Mouse (Mus musculus) bone marrow, adult 2 months (tissue): ENCODE data around the gene Btg4. TPM values are rescaled to one million over a fixed set of nuclear protein-coding genes. Genes with fewer than 3 reads are reported as not detected.

ENCODE experiments used
- H3K27ac ChIP-seq: fragments of 200-500 bp; 2 replicates; pipeline ENCODE4 v1.5.1; 2012; ENCODE audit warnings: low read depth, mild to moderate bottlenecking, control low read depth, inconsistent platforms, low read length; ENCODE audit not compliant: control insufficient read depth, poor library complexity, insufficient read depth
- H3K4me1 ChIP-seq: fragments of 200-500 bp; 2 replicates; pipeline ENCODE4 v1.6.1; 2011; ENCODE audit warnings: low read length; ENCODE audit not compliant: control insufficient read depth, insufficient read depth
- H3K4me3 ChIP-seq: fragments of 200-500 bp; replicated peaks from 2 replicates; pipeline ENCODE3; 2011; ENCODE audit warnings: mild to moderate bottlenecking, low read depth, low read length, control low read depth; ENCODE audit not compliant: control insufficient read depth
- CTCF ChIP-seq: fragments of 200-500 bp; IDR thresholded peaks from 2 replicates; pipeline ENCODE4 v1.5.1; 2011; ENCODE audit warnings: low read length, control low read depth; ENCODE audit not compliant: control insufficient read depth, insufficient read depth
- POLR2A ChIP-seq: fragments of 200-500 bp; IDR thresholded peaks from 2 replicates; pipeline ENCODE4 v1.6.1; 2011; ENCODE audit warnings: low read depth, mild to moderate bottlenecking, control low read depth, low read length, borderline replicate concordance; ENCODE audit not compliant: control insufficient read depth
- WGBS: fragments of 180-500 bp; shearing (Covaris S2); methylation state at CpG from one replicate; pipeline ENCODE4 v1.1.7; 2018; 5-methylcytosine and 5-hydroxymethylcytosine counted together
- polyA plus RNA-seq: library from polyadenylated mRNA; stranded (reverse); fragments of >200 nt; gene quantifications from 2 replicates; pipeline ENCODE4 v1.2.4, GENCODE M21; 2011; ENCODE audit warnings: low replicate concordance; ENCODE audit not compliant: missing spikeins, insufficient read depth, insufficient read length

Gene Btg4
- polyA plus RNA-seq, 1 experiment, result not detected

GRCm38 (mm10) chr9:51031603-51032002, 29.1 kb upstream of the Btg4 start:
- Histone ChIP-seq H3K4me3 (no peak overlapping the region), H3K4me1 (peaks cover 1% of the 10 kb centered on the region), H3K27ac (no peak overlapping the region)
- 73% methylated on average over 6 of the region's 6 CpGs for WGBS
- no peak for TF ChIP-seq POLR2A

GRCm38 (mm10) chr9:51032291-51032690, 28.4 kb upstream of the Btg4 start:
- Histone ChIP-seq H3K4me3 (no peak overlapping the region), H3K27ac (no peak overlapping the region), H3K4me1 (peaks cover 1% of the 10 kb centered on the region)
- TF ChIP-seq CTCF (no peak), POLR2A (no peak)
- 33% methylated on average over 8 of the region's 8 CpGs for WGBS

DNA sequence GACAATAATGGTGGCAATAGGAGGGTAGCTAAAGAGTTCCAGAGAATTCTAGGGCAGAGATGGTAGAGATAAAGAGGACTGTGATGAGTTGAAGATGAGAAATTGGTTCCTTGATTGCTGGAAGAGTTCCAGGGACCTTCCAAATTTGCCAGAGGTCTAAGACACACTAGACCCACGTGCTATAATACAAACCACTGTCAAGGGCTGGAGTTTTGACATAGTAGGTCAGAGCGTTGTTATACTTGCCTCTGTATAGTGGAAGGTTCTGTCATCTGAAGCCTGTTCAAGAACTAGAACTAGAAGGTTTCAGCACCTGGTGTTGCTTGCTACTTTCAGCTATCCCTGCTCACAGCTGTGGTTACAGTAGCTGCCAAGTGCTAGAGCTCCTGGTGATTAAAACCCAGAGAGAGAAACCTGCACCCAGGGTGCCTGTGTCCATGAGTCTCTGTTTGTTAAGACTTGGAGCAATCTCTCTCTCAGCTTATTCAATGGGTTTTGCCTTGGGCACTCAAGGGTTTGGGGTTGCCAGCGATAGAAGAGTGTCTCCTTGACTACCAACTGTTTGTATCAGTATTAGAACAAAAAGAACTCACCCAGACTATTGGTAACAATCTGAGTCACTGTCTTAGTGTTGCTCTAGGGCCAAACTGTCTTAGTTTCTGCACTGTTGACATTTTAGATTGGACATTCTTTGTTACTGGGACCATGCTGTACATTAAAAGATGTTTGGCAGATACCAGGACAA, 27.7 kb upstream of the Btg4 start:
- no peak overlapping the region for H3K27ac ChIP-seq
- no peak for TF ChIP-seq CTCF
- H3K4me3 ChIP-seq, result no peak overlapping the region
- peaks cover 1% of the 10 kb centered on the region for H3K4me1 ChIP-seq
- 69% methylated on average over 3 of the region's 3 CpGs for WGBS

DNA sequence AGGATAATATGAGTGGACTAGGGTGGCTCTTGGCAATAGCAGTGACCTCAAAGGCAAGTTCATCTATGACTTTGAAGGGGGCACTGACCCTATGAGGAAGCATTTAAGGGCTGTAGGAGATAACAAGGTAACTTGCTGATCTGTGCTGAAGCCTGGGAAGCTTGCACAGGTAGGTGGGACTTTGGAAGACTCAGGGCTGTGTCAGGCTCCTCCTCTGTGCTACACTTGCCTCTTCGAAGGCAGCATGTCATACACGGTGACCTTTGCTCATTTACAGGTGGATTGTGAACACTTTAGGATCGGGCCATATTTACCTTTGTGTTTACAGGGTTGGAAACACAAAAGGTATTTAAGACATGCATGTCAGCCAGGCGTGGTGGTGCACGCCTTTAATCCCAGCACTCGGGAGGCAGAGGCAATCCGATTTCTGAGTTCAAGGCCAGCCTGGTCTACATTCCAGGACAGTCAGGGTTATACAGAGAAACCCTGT, 19.2 kb upstream of the Btg4 start:
- Histone ChIP-seq H3K4me1 (no peaks in the 10 kb centered on the region), H3K4me3 (no peak overlapping the region), H3K27ac (no peak overlapping the region)
- TF ChIP-seq CTCF, result no peak
- TF ChIP-seq POLR2A, result no peak
- 85% methylated on average over 7 of the region's 7 CpGs for WGBS

- Histone ChIP-seq H3K27ac (no peak overlapping the region), H3K4me1 (no peaks in the 10 kb centered on the region), H3K4me3 (no peak overlapping the region)
- TF ChIP-seq CTCF, result no peak
- no peak for TF ChIP-seq POLR2A
- WGBS, result 74% methylated on average over 6 of the region's 6 CpGs
Observed at GRCm38 (mm10) chr9:51042136-51042535, 18.6 kb upstream of the Btg4 start.

DNA sequence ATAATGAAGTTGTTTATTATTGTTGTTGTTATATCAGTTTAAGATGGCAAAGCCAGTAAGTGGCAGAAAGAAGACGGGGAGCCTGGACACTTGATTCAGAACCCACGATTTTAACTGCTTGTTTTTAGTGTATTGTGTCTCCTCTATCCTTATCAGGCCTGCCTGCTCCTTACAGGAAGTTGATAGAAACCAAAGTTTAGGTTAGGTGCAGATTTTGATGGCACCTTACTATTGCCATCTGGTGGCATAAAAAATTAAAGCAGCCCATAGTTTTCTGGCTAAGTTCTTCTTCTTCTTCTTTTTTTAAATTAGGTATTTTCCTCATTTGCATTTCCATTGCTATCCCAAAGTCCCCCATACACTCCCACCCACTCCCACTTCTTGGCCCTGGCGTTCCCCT, 8.5 kb upstream of the Btg4 start:
- no peak overlapping the region for H3K27ac ChIP-seq
- no peak overlapping the region for H3K4me3 ChIP-seq
- no peaks in the 10 kb centered on the region for H3K4me1 ChIP-seq
- no peak for TF ChIP-seq CTCF
- no peak for TF ChIP-seq POLR2A
- 31% methylated on average over 3 of the region's 3 CpGs for WGBS

DNA sequence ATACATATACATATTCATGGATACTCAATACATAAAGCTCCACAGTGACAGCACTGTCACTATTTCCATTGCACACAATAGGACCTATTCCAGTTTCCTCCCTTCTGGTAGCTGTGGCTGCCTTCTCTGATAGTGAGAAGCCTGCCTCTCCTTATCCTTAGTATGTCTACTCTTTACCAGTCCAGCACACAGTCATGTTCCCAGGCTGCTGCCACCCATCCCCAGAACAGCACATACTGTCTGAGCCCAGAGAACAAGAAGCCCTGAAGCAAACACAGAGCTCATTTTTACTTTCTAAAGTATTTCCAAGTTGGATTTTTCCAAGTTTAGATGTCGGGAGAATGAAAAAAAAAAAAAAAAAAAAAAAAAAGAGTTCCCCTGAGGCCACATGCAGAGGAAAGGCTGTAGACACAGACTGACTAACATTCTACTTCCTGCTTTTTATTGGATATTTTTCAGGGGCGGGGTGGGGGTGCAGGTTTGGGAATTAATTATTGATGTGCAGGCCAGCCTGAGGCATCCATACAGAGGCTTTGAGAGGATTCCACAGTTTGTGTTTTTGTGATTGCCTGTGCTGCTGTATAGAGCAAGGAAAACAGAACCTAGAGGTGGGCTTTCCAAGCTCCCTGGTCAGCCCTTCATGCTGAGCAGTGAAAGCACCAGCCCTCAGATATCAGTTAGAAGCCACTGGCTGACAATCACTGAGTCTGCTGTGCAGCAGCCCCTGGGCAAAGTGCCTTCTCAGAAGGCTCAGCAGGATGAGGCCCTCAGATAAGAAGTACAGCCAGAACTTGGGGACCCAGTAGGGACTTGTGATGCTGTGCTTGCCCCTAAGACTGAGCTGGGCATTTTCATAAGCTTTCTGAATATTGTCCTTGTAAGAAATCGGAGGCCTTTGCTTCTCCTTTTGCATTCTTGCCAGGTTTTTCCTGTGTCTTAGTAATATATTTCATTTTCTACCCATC, 4.1 kb upstream of the Btg4 start:
- WGBS, result 55% methylated on average over 3 of the region's 3 CpGs
- no peak for TF ChIP-seq POLR2A
- no peak for TF ChIP-seq CTCF
- Histone ChIP-seq H3K4me3 (no peak overlapping the region), H3K4me1 (no peaks in the 10 kb centered on the region), H3K27ac (no peak overlapping the region)

- 78% methylated on average over 4 of the region's 4 CpGs for WGBS
- no peak overlapping the region for H3K4me3 ChIP-seq
Observed at GRCm38 (mm10) chr9:51058951-51059521, 1.7 kb upstream of the Btg4 start.

More at GRCm38 (mm10) chr9:51058951-51059521, 1.7 kb upstream of the Btg4 start:
- H3K4me1 ChIP-seq, result no peaks in the 10 kb centered on the region
- no peak for TF ChIP-seq CTCF
- no peak for TF ChIP-seq POLR2A
- no peak overlapping the region for H3K27ac ChIP-seq
